Mouse (Mus musculus) CH12.LX (cell line): ENCODE results near the gene Dppa2.

Experiments used
- CHD2 ChIP-seq: IDR thresholded peaks from 2 replicates; pipeline ENCODE4 v1.6.1; 2011; ENCODE audit warnings: low read length, improper control_type of control experiment
- CTCF ChIP-seq, 2 experiments: IDR thresholded peaks in 1 of 2; conservative IDR thresholded peaks in 1 of 2; 2 replicates each; pipeline ENCODE4 v1.5.1; 2011 to 2012; ENCODE audit warnings: low read depth in 2 of 2, low read length in 2 of 2, improper control_type of control experiment in 1 of 2, inconsistent platforms in 1 of 2, mild to moderate bottlenecking in 1 of 2, moderate library complexity in 1 of 2
- EP300 ChIP-seq: IDR thresholded peaks from 2 replicates; pipeline ENCODE4 v1.6.1; 2011; ENCODE audit warnings: low read length, improper control_type of control experiment
- MAX ChIP-seq: IDR thresholded peaks from 2 replicates; pipeline ENCODE4 v1.6.1; 2011; ENCODE audit warnings: low read length, improper control_type of control experiment
- MEF2A ChIP-seq: IDR thresholded peaks from 2 replicates; pipeline ENCODE4 v1.6.1; 2014; ENCODE audit warnings: low read depth, mild to moderate bottlenecking, inconsistent platforms, low read length, improper control_type of control experiment, borderline replicate concordance
- POLR2A ChIP-seq: IDR thresholded peaks from 2 replicates; pipeline ENCODE4 v1.6.1; 2011; ENCODE audit warnings: low read depth, mild to moderate bottlenecking, improper control_type of control experiment, low read length
- RAD21 ChIP-seq: IDR thresholded peaks from 2 replicates; pipeline ENCODE4 v1.6.1; 2011; ENCODE audit warnings: low read depth, mild to moderate bottlenecking, low read length, improper control_type of control experiment, moderate library complexity
- ZMIZ1 ChIP-seq: IDR thresholded peaks from 2 replicates; pipeline ENCODE4 v1.6.1; 2012; ENCODE audit warnings: low read depth, mild to moderate bottlenecking, inconsistent platforms, low read length, improper control_type of control experiment

DNA sequence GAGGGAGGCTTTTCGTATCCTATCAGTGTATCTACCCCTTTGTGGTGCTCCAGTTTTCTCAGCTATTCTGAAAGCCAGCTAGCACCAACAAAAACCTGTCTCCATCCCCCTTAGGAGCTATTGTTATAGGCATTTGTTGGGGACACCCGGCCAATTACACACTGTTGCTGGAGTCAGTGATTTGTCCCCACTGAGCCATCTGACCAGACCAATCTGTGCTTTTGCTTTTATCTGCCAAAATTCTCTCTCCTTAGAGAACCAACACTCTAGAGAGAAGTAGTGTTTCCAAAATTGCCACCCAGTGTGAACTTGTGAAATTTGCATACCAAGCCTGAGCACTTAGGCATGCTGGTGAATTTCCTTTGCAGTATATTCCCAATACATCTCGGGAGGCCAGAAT lies 11.6 kb downstream of the Dppa2 start:
- TF ChIP-seq CTCF (conservative IDR thresholded peaks at IDR 0.05 in 1 of 2, IDR thresholded peaks at IDR 0.05 in 1 of 2; ENCODE audit: low read depth in 2 of 2, low read length in 2 of 2) = no peak
- no peak for TF ChIP-seq ZMIZ1
- no peak for TF ChIP-seq MEF2A
- TF ChIP-seq POLR2A = no peak
- no peak for TF ChIP-seq CHD2
- TF ChIP-seq RAD21 = no peak
- TF ChIP-seq EP300 = no peak
- TF ChIP-seq MAX = no peak
